Mouse (Mus musculus): ENCODE measurements around the gene Mfsd11.

DNA sequence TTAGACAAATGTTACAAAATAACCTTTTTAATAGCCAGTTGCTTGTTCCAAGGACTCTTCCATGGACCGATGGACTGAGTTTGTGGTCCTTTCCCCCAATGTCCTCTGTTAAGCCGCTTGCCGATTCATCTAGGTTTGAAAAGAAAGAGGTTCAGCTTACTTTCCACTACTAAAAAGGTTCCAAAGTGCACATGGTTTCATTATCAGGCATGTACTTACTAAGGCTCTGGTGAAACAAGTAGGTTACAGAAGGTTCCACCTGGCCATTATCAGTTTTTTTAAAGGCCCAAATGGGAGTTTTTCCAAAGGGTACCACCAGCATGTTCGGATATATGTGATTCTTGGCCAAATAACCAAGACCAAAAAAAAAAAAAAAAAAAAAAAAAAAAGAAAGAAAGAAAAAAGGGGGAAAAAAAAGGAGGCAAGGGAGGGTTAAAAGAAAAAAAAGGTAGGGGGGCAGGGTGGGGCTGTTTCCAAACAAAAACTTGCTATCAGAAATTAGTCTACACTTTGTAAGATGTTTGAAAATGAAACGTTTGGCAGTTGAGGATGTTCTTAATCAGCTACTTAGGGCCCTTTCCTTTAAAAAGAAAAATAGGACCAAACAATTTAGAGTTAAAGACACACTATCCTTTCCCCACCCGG is 1.3 kb upstream of the Mfsd11 start:
- no peak for TF ChIP-seq CTCF (IDR thresholded peaks at IDR 0.05; ENCODE audit: borderline replicate concordance, insufficient read depth, low read length)
- no peak for TF ChIP-seq POLR2A (IDR thresholded peaks at IDR 0.05; ENCODE audit: low read depth, low read length)

Measured in embryonic fibroblast, embryonic 13.5 days (primary cell).